ENCODE assay signal across 8 mouse cellular contexts in the genomic region with DNA sequence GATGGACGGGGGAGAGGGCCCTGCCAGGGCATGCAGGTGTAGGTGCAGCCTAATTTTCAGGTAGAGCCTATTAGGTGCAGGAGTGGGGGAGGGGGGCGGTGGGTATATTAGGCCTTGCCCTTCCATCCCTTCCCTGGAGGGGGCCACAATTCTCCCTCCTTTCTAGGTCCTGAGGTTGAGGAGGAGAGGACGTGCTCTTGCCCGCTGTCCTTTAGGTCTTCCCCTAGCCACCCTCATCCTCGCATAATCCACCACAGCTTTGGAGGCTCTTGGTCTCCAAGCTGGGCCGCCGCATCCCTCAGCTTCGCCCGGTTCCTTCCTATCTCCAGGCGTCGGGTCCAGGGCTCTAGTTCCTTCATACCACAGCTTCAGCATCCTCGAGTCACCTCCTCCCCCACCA. TPM values are rescaled to one million over a fixed set of nuclear protein-coding genes. Genes with fewer than 3 reads are reported as not detected.
DNase-seq lines count a peak whose midpoint lies in the region; ATAC-seq and TF ChIP-seq lines count a peak whose summit lies in the region.

No protein-coding gene starts in this region.

- H3K4me2 ChIP-seq in hindbrain, embryonic 16.5 days (ENCODE audit: low read length), result peak overlapping the region; percentile 94
- peak overlapping the region; percentile 80 for H3K4me2 ChIP-seq in midbrain, postnatal 0 days (ENCODE audit: low read depth, low read length, poor library complexity, severe bottlenecking)

- peak overlapping the region; percentile 84 for H3K4me3 ChIP-seq in gastrocnemius, adult 2 months
- H3K4me3 ChIP-seq in thymus, adult 2 months (ENCODE audit: control insufficient read depth, insufficient read depth, low read length), result peak overlapping the region; percentile 59
- H3K4me3 ChIP-seq in hindbrain, embryonic 16.5 days (ENCODE audit: low read length), result peak overlapping the region; percentile 75
- H3K4me3 ChIP-seq in midbrain, postnatal 0 days (ENCODE audit: low read depth, low read length), result peak overlapping the region; percentile 66

- 19% methylated on average over 12 of the region's 12 CpGs for WGBS in thymus, adult 2 months
- 2% methylated on average over 12 of the region's 12 CpGs for WGBS in hindbrain, embryonic 16.5 days
- 2% methylated on average over 11 of the region's 12 CpGs for WGBS in midbrain, postnatal 0 days

- H3K4me1 ChIP-seq in thymus, adult 2 months (replicated peaks; ENCODE audit: control insufficient read depth, insufficient read depth, low read length), result peaks cover 15% of the 10 kb centered on the region
- H3K4me1 ChIP-seq in hindbrain, embryonic 16.5 days (ENCODE audit: control insufficient read depth, insufficient read depth, low read depth, low read length), result peaks cover 46% of the 10 kb centered on the region
- peaks cover 25% of the 10 kb centered on the region for H3K4me1 ChIP-seq in midbrain, postnatal 0 days (ENCODE audit: insufficient read depth, low read length)

- H3K9ac ChIP-seq in hindbrain, embryonic 16.5 days (ENCODE audit: low read depth, low read length), result peak overlapping the region; percentile 88
- H3K9ac ChIP-seq in midbrain, postnatal 0 days (replicated peaks; ENCODE audit: low read length, poor library complexity, severe bottlenecking), result peak overlapping the region; percentile 86

- intact Hi-C loops in gastrocnemius, adult 2 months (cut with DNase I), result loop anchor here (5.0 kb wide), 1 partner anchor 44 kb away; the partner anchor contains the start of gene Pcbp2

- ATAC-seq in hindbrain, embryonic 16.5 days, result no peak
- ATAC-seq in midbrain, postnatal 0 days (ENCODE audit: low FRiP score), result no peak

- TF ChIP-seq CTCF in gastrocnemius, adult 2 months (IDR thresholded peaks at IDR 0.05), result no peak
- TF ChIP-seq CTCF in thymus, adult 2 months (IDR thresholded peaks at IDR 0.05; ENCODE audit: borderline replicate concordance, control insufficient read depth, extremely low read depth, insufficient read depth, low read length, poor library complexity), result no peak
- TF ChIP-seq CTCF in midbrain, postnatal 0 days (IDR thresholded peaks at IDR 0.05), result no peak; the same call in 1 of the 2 replicates

- no peaks in the 10 kb centered on the region for H3K36me3 ChIP-seq in thymus, adult 2 months (ENCODE audit: control insufficient read depth, insufficient read depth, low read length)
- H3K36me3 ChIP-seq in hindbrain, embryonic 16.5 days (ENCODE audit: control insufficient read depth, insufficient read depth, low read length), result peaks cover 3% of the 10 kb centered on the region; the same call in 1 of the 2 replicates
- H3K36me3 ChIP-seq in midbrain, postnatal 0 days (ENCODE audit: insufficient read depth, low read length), result no peaks in the 10 kb centered on the region

- no peaks in the 10 kb centered on the region for H3K9me3 ChIP-seq in hindbrain, embryonic 16.5 days (ENCODE audit: control insufficient read depth, low read length)
- no peaks in the 10 kb centered on the region for H3K9me3 ChIP-seq in midbrain, postnatal 0 days (ENCODE audit: low read length)

- no peak for DNase-seq in gastrocnemius, adult 2 months
- DNase-seq in gastrocnemius, postnatal 4 days (ENCODE audit: low spot score in 2 of 2), result no peak
- no peak for DNase-seq in thymus, adult 2 months
- no peak for DNase-seq in thymus, postnatal 36 days
- peak; percentile 43 for DNase-seq in midbrain, postnatal 0 days (ENCODE audit: low spot score)
- no peak for DNase-seq in urinary bladder, postnatal 10 days (ENCODE audit: low spot score)
- DNase-seq in urinary bladder, postnatal 25 days (ENCODE audit: low spot score), result no peak

- H3K27ac ChIP-seq in gastrocnemius, adult 2 months, result peak overlapping the region; percentile 99
- no peak overlapping the region for H3K27ac ChIP-seq in thymus, adult 2 months (ENCODE audit: control insufficient read depth, insufficient read depth, low read length)
- H3K27ac ChIP-seq in hindbrain, embryonic 16.5 days (ENCODE audit: low read depth, low read length), result peak overlapping the region; percentile 100
- peak overlapping the region; percentile 99 for H3K27ac ChIP-seq in midbrain, postnatal 0 days (ENCODE audit: low read depth, low read length)

- no peaks in the 10 kb centered on the region for H3K27me3 ChIP-seq in thymus, adult 2 months (ENCODE audit: control insufficient read depth, insufficient read depth, low read length)
- H3K27me3 ChIP-seq in hindbrain, embryonic 16.5 days (replicated peaks; ENCODE audit: control insufficient read depth, insufficient read depth, low read length), result no peaks in the 10 kb centered on the region
- no peaks in the 10 kb centered on the region for H3K27me3 ChIP-seq in midbrain, postnatal 0 days (ENCODE audit: insufficient read depth, low read length)

- no peak for TF ChIP-seq POLR2A in thymus, adult 2 months (IDR thresholded peaks at IDR 0.05; ENCODE audit: control insufficient read depth, extremely low read depth, insufficient read depth, low read length, poor library complexity)

RNA-seq across cellular contexts. Expression of gene Map3k12, which starts 0.6 kb away (rescaled TPM):
- total RNA-seq in gastrocnemius, adult 2 months (2021), result 1 to 10 TPM; 1.3 to 1.6 TPM
- 1 to 10 TPM; 6.1 to 6.3 TPM for total RNA-seq in gastrocnemius, postnatal 4 days (2021)
- polyA plus RNA-seq in thymus, adult 2 months (2012; rRNA removed), result 11.3 and 12.7 TPM in 2 replicates
- 55.7 and 62.4 TPM in 2 replicates for polyA plus RNA-seq in hindbrain, embryonic 16.5 days (2015; fragmentation: Nextera tagmentation; extraction: Ambion mirVana)
- 73.3 and 82.1 TPM in 2 replicates for total RNA-seq in midbrain, postnatal 0 days (2014; rRNA removed)
- polyA plus RNA-seq in midbrain, postnatal 0 days (2015; fragmentation: Nextera tagmentation; extraction: Ambion mirVana), result 49.7 and 50.1 TPM in 2 replicates

RNA-seq across cellular contexts. Expression of gene Tarbp2, which starts 1.7 kb away (rescaled TPM):
- 10 to 100 TPM; 33.0 to 37.0 TPM for total RNA-seq in gastrocnemius, adult 2 months (2021)
- 10 to 100 TPM; 54.7 to 56.9 TPM for total RNA-seq in gastrocnemius, postnatal 4 days (2021)
- 133 and 166 TPM in 2 replicates for polyA plus RNA-seq in thymus, adult 2 months (2012; rRNA removed)
- polyA plus RNA-seq in hindbrain, embryonic 16.5 days (2015; fragmentation: Nextera tagmentation; extraction: Ambion mirVana), result 104 and 109 TPM in 2 replicates
- total RNA-seq in midbrain, postnatal 0 days (2014; rRNA removed), result 78.4 and 96.9 TPM in 2 replicates
- polyA plus RNA-seq in midbrain, postnatal 0 days (2015; fragmentation: Nextera tagmentation; extraction: Ambion mirVana), result 107 and 116 TPM in 2 replicates

RNA-seq across cellular contexts. Expression of gene Npff, which starts 8.4 kb away (rescaled TPM):
- 1 to 10 TPM; 2.6 TPM for total RNA-seq in gastrocnemius, adult 2 months (2021)
- 1 to 10 TPM; 3.4 to 4.9 TPM for total RNA-seq in gastrocnemius, postnatal 4 days (2021)
- 10.8 and 11.7 TPM in 2 replicates for polyA plus RNA-seq in thymus, adult 2 months (2012; rRNA removed)
- 4.1 and 5.0 TPM in 2 replicates for polyA plus RNA-seq in hindbrain, embryonic 16.5 days (2015; fragmentation: Nextera tagmentation; extraction: Ambion mirVana)
- 2.6 and 2.7 TPM in 2 replicates for total RNA-seq in midbrain, postnatal 0 days (2014; rRNA removed)
- polyA plus RNA-seq in midbrain, postnatal 0 days (2015; fragmentation: Nextera tagmentation; extraction: Ambion mirVana), result 0.99 and 1.3 TPM in 2 replicates

RNA-seq across cellular contexts. Expression of gene Gm10337, which starts 12.8 kb away (rescaled TPM):
- not detected for total RNA-seq in gastrocnemius, adult 2 months (2021)
- total RNA-seq in gastrocnemius, postnatal 4 days (2021), result 1 to 10 TPM in 1 of 2 experiments, not detected in 1; 7.6 TPM
- polyA plus RNA-seq in thymus, adult 2 months (2012; rRNA removed), result not detected in 2 replicates
- 8.1 and 21.8 TPM in 2 replicates for polyA plus RNA-seq in hindbrain, embryonic 16.5 days (2015; fragmentation: Nextera tagmentation; extraction: Ambion mirVana)
- total RNA-seq in midbrain, postnatal 0 days (2014; rRNA removed), result not detected in 2 replicates
- 15.9 and 18.2 TPM in 2 replicates for polyA plus RNA-seq in midbrain, postnatal 0 days (2015; fragmentation: Nextera tagmentation; extraction: Ambion mirVana)

RNA-seq across cellular contexts. Expression of gene Pcbp2, which starts 46.0 kb away (rescaled TPM):
- total RNA-seq in gastrocnemius, adult 2 months (2021), result 100 to 1,000 TPM; 401 to 459 TPM
- 100 to 1,000 TPM; 614 to 662 TPM for total RNA-seq in gastrocnemius, postnatal 4 days (2021)
- 846 and 935 TPM in 2 replicates for polyA plus RNA-seq in thymus, adult 2 months (2012; rRNA removed)
- polyA plus RNA-seq in hindbrain, embryonic 16.5 days (2015; fragmentation: Nextera tagmentation; extraction: Ambion mirVana), result 120 TPM in 2 replicates
- 150 and 181 TPM in 2 replicates for total RNA-seq in midbrain, postnatal 0 days (2014; rRNA removed)
- 90.3 and 103 TPM in 2 replicates for polyA plus RNA-seq in midbrain, postnatal 0 days (2015; fragmentation: Nextera tagmentation; extraction: Ambion mirVana)

Comparison
In these comparisons a context has a peak if more than half of its experiments do, and no peak if none do; other contexts are left out.
1. RNA of gene Map3k12, which starts 0.6 kb away (total RNA-seq): 73.3 to 82.1 TPM in midbrain, postnatal 0 days; 6.1 to 6.3 TPM in gastrocnemius, postnatal 4 days and 1.3 to 1.6 TPM in gastrocnemius, adult 2 months; every median in the first group is over 10 times any median in the second.
2. Peak in every context shown above with its lines, with median percentiles within 50 percentile points of each other: H3K4me3 ChIP-seq.